Mouse (Mus musculus) limb, embryonic 15.5 days (tissue): Measurements from ENCODE around the gene Gatc. TPM values are rescaled to one million over a fixed set of nuclear protein-coding genes. Genes with fewer than 3 reads are reported as not detected.
A peak's percentile ranks its signal among the peaks of the same experiment; 100 is the strongest.
"Not testable (repeated sequence)": the region's sequence is repeated elsewhere in the genome, so short reads cannot be mapped to it uniquely, and the experiment has no call there.

Experiments used
- ATAC-seq: fragments of 200-750 bp; cut with Nextera tagmentation; 2 replicates; pipeline ENCODE4 v1.8.0; 2017; ENCODE audit warnings: low read depth, moderate TSS enrichment; ENCODE audit not compliant: insufficient number of reproducible peaks, low FRiP score, low TSS enrichment
- H3K27ac ChIP-seq: fragments of 300-500 bp; sonication (generic); 2 replicates; pipeline ENCODE4 v1.5.1; 2015; ENCODE audit warnings: moderate library complexity, mild to moderate bottlenecking, inconsistent platforms
- H3K27me3 ChIP-seq: fragments of 300-500 bp; sonication (generic); 2 replicates; pipeline ENCODE4 v1.6.1; 2015; ENCODE audit warnings: inconsistent platforms
- H3K36me3 ChIP-seq: fragments of 300-500 bp; sonication (generic); 2 replicates; pipeline ENCODE4 v1.6.1; 2015; ENCODE audit warnings: inconsistent platforms
- H3K4me1 ChIP-seq: fragments of 300-500 bp; sonication (generic); 2 replicates; pipeline ENCODE4 v1.6.1; 2015; ENCODE audit warnings: inconsistent platforms
- H3K4me2 ChIP-seq: fragments of 300-500 bp; sonication (generic); 2 replicates; pipeline ENCODE4 v1.6.1; 2015; ENCODE audit warnings: mild to moderate bottlenecking, inconsistent platforms
- H3K4me3 ChIP-seq: fragments of 300-500 bp; sonication (generic); 2 replicates; pipeline ENCODE4 v1.5.1; 2015; ENCODE audit warnings: mild to moderate bottlenecking, inconsistent platforms
- H3K9ac ChIP-seq: fragments of 300-500 bp; sonication (generic); 2 replicates; pipeline ENCODE4 v1.6.1; 2015; ENCODE audit warnings: inconsistent platforms
- H3K9me3 ChIP-seq: fragments of 300-500 bp; sonication (generic); 2 replicates; pipeline ENCODE4 v1.6.1; 2016; ENCODE audit warnings: inconsistent platforms
- WGBS: fragments of 180-500 bp; shearing (Covaris S2); methylation state at CpG from one replicate; pipeline ENCODE4 v1.1.7; 2015; 5-methylcytosine and 5-hydroxymethylcytosine counted together
- polyA plus RNA-seq: library from polyadenylated mRNA; unstranded; fragments of >200 nt; fragmentation: Nextera tagmentation; extraction: Ambion mirVana; gene quantifications from 2 replicates; pipeline ENCODE4 v1.2.1, GENCODE M21; 2015

The Gatc gene
- polyA plus RNA-seq, 1 experiment from 2014 or later = 25.3 TPM

DNA sequence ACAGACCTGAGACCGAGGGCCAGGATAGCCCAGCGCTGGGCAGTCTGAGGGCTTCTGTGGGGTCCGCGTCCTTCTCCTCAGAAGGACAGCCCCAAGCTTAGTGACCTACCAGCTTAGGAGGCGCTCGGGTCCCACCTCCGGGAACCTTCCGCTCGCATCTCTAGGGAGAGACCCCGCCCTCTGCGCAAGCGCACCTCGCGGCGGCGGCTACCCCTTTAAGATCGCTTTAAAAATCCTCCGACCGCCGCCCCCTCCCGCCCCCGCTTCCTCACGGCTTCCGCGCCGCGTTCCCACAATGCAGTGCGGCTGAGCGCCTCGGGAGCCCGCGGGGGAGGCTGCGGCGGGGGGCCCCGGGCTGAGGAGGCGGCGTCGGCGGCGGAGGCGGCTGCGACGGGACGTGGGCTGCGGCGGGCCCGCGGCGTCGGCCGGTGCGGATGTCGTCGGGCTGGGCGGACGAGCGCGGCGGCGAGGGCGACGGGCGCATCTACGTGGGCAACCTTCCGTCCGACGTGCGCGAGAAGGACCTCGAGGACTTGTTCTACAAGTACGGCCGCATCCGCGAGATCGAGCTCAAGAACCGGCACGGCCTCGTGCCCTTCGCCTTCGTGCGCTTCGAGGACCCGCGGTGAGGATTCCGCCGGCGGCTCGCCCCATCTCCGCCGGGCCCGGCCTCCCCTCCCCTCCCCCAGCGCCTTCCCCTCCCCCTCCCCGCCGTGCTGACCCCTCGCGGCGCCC lies 13.9 kb downstream of the Gatc start, which contains the start of gene Srsf9:
Gene Srsf9, plus strand, starts transcription at position 303 of the 735 bp plus-strand sequence.
- peak within 1 kb of the TSS; percentile 96 for H3K9ac ChIP-seq
- peaks cover 23% of the 10 kb centered on the region for H3K36me3 ChIP-seq
- no peaks in the 10 kb centered on the region for H3K27me3 ChIP-seq
- ATAC-seq = peak; percentile 91
- peak within 1 kb of the TSS; percentile 90 for H3K27ac ChIP-seq
- WGBS = under 1% methylated on average over 89 of the region's 97 CpGs
- H3K9me3 ChIP-seq = no peaks in the 10 kb centered on the region
- peaks cover 23% of the 10 kb centered on the region for H3K4me1 ChIP-seq
- H3K4me3 ChIP-seq = peak within 1 kb of the TSS; percentile 95
- peak within 1 kb of the TSS; percentile 76 for H3K4me2 ChIP-seq

DNA sequence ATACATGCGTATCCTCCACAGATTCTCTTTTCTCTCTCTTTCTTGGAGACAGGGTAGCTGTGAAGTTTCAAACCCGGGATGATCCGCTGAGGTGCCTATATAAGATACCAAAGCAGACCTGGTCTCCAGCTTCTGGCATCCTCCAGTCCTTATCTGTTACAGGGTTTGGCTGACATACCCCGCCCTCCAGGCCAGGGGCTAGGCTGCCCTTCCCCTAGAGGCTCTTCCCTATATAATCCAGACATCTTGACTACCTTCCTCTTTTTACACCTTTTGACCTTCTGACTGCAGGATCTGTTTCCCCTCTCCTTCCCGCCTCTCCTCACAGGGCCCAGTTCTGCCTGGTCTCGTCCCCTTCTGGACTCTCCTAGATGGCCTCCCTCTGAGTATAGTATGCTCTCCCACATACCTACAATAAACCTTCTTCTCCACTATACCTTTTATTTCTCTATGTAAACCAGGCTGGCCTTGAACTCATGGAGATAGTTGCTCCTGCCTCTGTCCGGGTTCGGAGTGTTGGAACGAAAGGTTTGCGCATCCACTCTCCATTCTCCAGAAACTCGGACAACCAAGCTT lies 14.6 kb downstream of the Gatc start:
- H3K4me2 ChIP-seq = peak overlapping the region; percentile 72
- ATAC-seq = peak; percentile 50; the same call in 1 of the 2 replicates
- peak overlapping the region; percentile 95 for H3K4me3 ChIP-seq
- peak overlapping the region; percentile 90 for H3K27ac ChIP-seq
- WGBS = 24% methylated on average over 11 of the region's 11 CpGs
- H3K9ac ChIP-seq = peak overlapping the region; percentile 96
- H3K4me1 ChIP-seq = peaks cover 23% of the 10 kb centered on the region
- H3K9me3 ChIP-seq = no peaks in the 10 kb centered on the region
- H3K36me3 ChIP-seq = peaks cover 16% of the 10 kb centered on the region
- no peaks in the 10 kb centered on the region for H3K27me3 ChIP-seq

DNA sequence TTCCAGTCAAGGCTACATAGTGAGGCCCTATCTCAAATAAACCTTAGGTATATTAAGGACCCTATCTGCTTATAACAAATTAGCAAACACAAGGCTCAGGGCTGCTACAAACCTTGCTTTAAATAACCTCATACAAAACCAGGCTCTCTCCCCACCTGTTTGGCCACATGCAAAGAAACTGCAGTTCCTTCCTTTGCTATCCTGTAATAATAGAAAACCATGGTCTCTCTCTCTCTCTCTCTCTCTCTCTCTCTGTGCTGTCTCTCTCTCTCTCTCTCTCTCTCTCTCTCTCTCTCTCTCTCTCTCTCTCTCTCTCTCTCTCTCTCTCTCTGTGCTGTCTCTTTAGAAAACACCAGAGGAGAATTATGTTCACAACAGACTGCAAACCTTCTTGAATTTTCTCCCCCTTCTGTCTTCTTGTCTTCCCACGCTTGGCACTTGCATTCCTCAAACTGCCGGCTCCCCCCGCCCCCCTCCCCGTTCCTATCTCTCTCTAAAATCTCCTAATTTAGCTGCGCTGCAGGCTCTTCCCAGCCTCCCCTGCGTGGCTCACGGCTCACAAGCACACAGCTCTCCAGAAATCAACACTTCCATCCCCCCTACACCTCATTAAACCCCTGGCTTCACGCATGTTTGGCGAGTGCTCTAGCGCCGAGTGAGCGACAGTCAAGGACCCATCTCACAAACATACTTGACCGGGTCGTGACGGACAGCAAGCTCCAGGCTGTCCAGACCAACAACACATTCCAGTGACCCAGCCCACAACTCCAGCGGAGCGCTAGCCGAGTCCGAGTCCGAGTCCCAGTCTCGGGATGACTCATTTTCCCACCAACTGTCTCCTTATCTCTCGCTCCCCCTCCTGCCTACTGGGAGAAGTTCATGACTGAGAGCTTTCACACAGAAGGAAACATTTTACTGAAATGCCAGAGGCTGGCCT lies 21.7 kb downstream of the Gatc start:
- H3K36me3 ChIP-seq = no peaks in the 10 kb centered on the region
- ATAC-seq = peak; percentile 62; the same call in 1 of the 2 replicates
- H3K4me2 ChIP-seq = peak overlapping the region; percentile 72
- H3K4me1 ChIP-seq = peaks cover 33% of the 10 kb centered on the region
- H3K9ac ChIP-seq = 0 out of 2 replicates have a peak overlapping the region, but pooled peaks have one; percentile 31
- no peaks in the 10 kb centered on the region for H3K27me3 ChIP-seq
- no peaks in the 10 kb centered on the region for H3K9me3 ChIP-seq
- peak overlapping the region; percentile 41 for H3K4me3 ChIP-seq
- peak overlapping the region; percentile 82 for H3K27ac ChIP-seq
- 2% methylated on average over 22 of the region's 22 CpGs for WGBS

DNA sequence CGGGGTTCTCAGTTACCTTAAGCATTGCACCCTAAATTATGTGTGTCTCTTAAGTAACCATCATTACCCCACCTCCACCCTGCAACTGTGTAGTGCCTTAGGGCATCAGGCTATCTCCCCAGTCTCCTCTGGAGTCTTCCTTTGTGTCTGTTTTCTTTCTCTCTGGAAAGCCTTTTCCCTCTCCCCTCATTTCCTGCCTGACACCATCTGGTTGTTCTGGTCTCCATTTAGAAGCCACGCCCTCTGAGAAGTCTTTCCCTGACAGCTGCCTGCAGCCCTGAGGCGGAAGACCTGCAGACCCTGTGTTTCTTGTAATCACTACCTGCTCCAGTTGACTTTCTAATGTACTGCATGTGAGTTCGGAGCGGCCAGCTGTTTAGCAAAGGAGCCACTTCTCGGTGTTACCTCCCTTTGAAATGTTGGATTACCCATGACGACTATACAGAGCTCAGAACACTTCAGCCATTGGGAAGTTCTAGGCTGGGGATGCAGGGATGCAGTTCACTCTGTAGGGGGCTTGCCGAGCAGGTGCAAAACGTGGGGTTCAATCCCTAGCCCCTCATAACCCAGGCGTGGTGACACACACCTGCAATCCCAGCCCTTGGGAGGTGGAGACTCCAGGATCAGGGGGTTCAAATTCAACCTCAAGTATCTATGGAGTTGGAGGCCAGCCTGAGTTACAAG lies 23.2 kb downstream of the Gatc start:
- ATAC-seq = peak; percentile 37; the same call in 1 of the 2 replicates
- Histone ChIP-seq H3K36me3 (no peaks in the 10 kb centered on the region), H3K4me2 (peak overlapping the region; percentile 24), H3K9me3 (no peaks in the 10 kb centered on the region), H3K27me3 (no peaks in the 10 kb centered on the region), H3K9ac (no peak overlapping the region), H3K4me3 (no peak overlapping the region), H3K27ac (peak overlapping the region; percentile 77), H3K4me1 (peaks cover 43% of the 10 kb centered on the region)
- WGBS = 4% methylated on average over 10 of the region's 10 CpGs

GRCm38 (mm10) chr5:115316968-115317644 lies 23.9 kb downstream of the Gatc start:
- peak overlapping the region; percentile 77 for H3K27ac ChIP-seq
- no peak overlapping the region for H3K4me3 ChIP-seq
- H3K9me3 ChIP-seq = no peaks in the 10 kb centered on the region
- no peak for ATAC-seq
- no peaks in the 10 kb centered on the region for H3K27me3 ChIP-seq
- WGBS = 11% methylated on average over 14 of the region's 14 CpGs
- H3K4me1 ChIP-seq = peaks cover 43% of the 10 kb centered on the region
- 0 out of 2 replicates have a peak overlapping the region, but pooled peaks have one; percentile 17 for H3K9ac ChIP-seq
- H3K36me3 ChIP-seq = no peaks in the 10 kb centered on the region
- H3K4me2 ChIP-seq = peak overlapping the region; percentile 24

DNA sequence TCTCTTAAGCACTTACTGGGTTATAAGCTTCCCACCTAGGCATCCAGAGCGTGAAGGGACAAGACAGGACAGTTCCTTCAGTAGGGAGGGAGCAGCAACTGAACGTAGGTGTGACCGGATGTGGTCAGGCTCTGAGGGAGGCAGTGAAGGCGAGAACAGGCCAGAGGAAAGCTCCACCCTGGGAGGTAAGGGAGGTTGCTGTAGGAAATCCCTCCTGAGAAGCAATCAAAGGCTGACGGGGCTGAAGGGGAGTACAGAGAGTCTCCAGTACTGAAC lies 27.4 kb downstream of the Gatc start:
- H3K9me3 ChIP-seq = no peaks in the 10 kb centered on the region
- no peak overlapping the region for H3K4me3 ChIP-seq
- H3K27ac ChIP-seq = peak overlapping the region; percentile 33
- no peaks in the 10 kb centered on the region for H3K27me3 ChIP-seq
- no peaks in the 10 kb centered on the region for H3K36me3 ChIP-seq
- 26% methylated on average over 5 of the region's 5 CpGs for WGBS
- no peak overlapping the region for H3K9ac ChIP-seq
- no peak for ATAC-seq
- H3K4me2 ChIP-seq = no peak overlapping the region
- H3K4me1 ChIP-seq = peaks cover 35% of the 10 kb centered on the region

- Histone ChIP-seq H3K4me1 (peaks cover 29% of the 10 kb centered on the region), H3K4me3 (no peak overlapping the region), H3K9ac (no peak overlapping the region), H3K27me3 (no peaks in the 10 kb centered on the region), H3K9me3 (no peaks in the 10 kb centered on the region), H3K27ac (peak overlapping the region; percentile 33), H3K36me3 (no peaks in the 10 kb centered on the region), H3K4me2 (no peak overlapping the region)
- WGBS = 57% methylated on average over 10 of the region's 10 CpGs
- no peak for ATAC-seq
These were observed 27.9 kb downstream of the Gatc start for GRCm38 (mm10) chr5:115312816-115313667.

- Histone ChIP-seq H3K27ac (peak overlapping the region; percentile 33; the same call in 1 of the 2 replicates), H3K9ac (no peak overlapping the region)
- WGBS = 70% methylated on average over 4 of the region's 4 CpGs
These were observed 28.6 kb downstream of the Gatc start for GRCm38 (mm10) chr5:115312354-115312753.

DNA sequence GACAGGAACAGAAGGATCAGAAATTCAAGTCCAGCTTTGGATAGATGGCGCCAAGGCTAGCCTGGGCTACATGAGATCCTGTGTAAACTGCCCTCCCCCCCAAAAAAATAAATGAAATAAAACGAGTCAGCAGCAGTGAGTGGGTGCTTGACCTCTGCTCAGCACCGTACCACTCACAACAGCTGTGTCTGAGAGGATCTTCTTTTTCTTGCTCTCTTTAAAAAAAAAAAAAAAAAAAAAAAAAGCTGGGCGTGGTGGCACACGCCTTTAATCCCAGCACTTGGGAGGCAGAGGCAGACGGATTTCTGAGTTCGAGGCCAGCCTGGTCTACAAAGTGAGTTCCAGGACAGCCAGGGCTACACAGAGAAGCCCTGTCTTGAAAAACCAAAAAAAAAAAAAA lies 38.8 kb downstream of the Gatc start:
- not testable (repeated sequence) for H3K9me3 ChIP-seq, H3K9ac ChIP-seq, H3K27ac ChIP-seq, ATAC-seq, H3K27me3 ChIP-seq, H3K4me3 ChIP-seq, H3K4me2 ChIP-seq
- Histone ChIP-seq H3K4me1 (peaks cover 24% of the 10 kb centered on the region), H3K36me3 (peaks cover 19% of the 10 kb centered on the region)
- 78% methylated on average over 3 of the region's 7 CpGs for WGBS

More at GRCm38 (mm10) chr5:115312354-115312753, 28.6 kb downstream of the Gatc start:
- Histone ChIP-seq H3K4me2 (no peak overlapping the region), H3K9me3 (no peaks in the 10 kb centered on the region), H3K27me3 (no peaks in the 10 kb centered on the region), H3K4me1 (peaks cover 22% of the 10 kb centered on the region), H3K36me3 (no peaks in the 10 kb centered on the region), H3K4me3 (no peak overlapping the region)
- no peak for ATAC-seq

GRCm38 (mm10) chr5:115301615-115302014 lies 39.4 kb downstream of the Gatc start:
- H3K27me3 ChIP-seq = no peaks in the 10 kb centered on the region
- no peaks in the 10 kb centered on the region for H3K9me3 ChIP-seq
- peak overlapping the region; percentile 71 for H3K4me2 ChIP-seq
- peak overlapping the region; percentile 82 for H3K4me3 ChIP-seq
- 17% methylated on average over 13 of the region's 13 CpGs for WGBS
- peaks cover 24% of the 10 kb centered on the region for H3K4me1 ChIP-seq
- peaks cover 20% of the 10 kb centered on the region for H3K36me3 ChIP-seq
- peak overlapping the region; percentile 21; the same call in 1 of the 2 replicates for H3K9ac ChIP-seq
- no peak for ATAC-seq
- H3K27ac ChIP-seq = peak overlapping the region; percentile 87
